Mouse (Mus musculus) gastrocnemius, adult 2 months (tissue): ENCODE data around the gene Mettl6. TPM values are rescaled to one million over a fixed set of nuclear protein-coding genes. Genes with fewer than 3 reads are reported as not detected.
A peak's percentile ranks its signal among the peaks of the same experiment; 100 is the strongest.

ENCODE experiments used
- DNase-seq: peaks from one replicate; pipeline ENCODE4 v3.0.0; 2022
- H3K27ac ChIP-seq: fragments of 200-600 bp; 2 replicates; pipeline ENCODE4 v1.8.1; 2022; ENCODE audit warnings: mild to moderate bottlenecking
- H3K4me3 ChIP-seq: fragments of 200-600 bp; 2 replicates; pipeline ENCODE4 v1.8.1; 2022; ENCODE audit warnings: mild to moderate bottlenecking, moderate library complexity
- CTCF ChIP-seq: fragments of 200-600 bp; IDR thresholded peaks from 2 replicates; pipeline ENCODE4 v1.8.1; 2022; ENCODE audit warnings: antibody characterized with exemption, mild to moderate bottlenecking, moderate library complexity
- intact Hi-C: fragments of 180-260 bp; cut with DNase I; formaldehyde crosslinking; loops from one replicate; pipeline ENCODE4 v1.15.1; 2025
- total RNA-seq, 2 experiments: library from RNA; stranded (reverse); gene quantifications; 2 replicates each; pipeline ENCODE4 v1.2.3; 2021

The Mettl6 gene
- total RNA-seq, 2 experiments from 2014 or later = 9.5 to 9.8 TPM

- TF ChIP-seq CTCF = no peak
- intact Hi-C loops = no loop called here
- no peak for DNase-seq
- Histone ChIP-seq H3K4me3 (no peak overlapping the region), H3K27ac (no peak overlapping the region)
These were observed 11.6 kb upstream of the Mettl6 start for GRCm38 (mm10) chr14:31506456-31506855.

- intact Hi-C loops = no loop called here
- peak; percentile 86 for DNase-seq
- peak overlapping the region; percentile 67 for H3K27ac ChIP-seq
- no peak overlapping the region for H3K4me3 ChIP-seq
- TF ChIP-seq CTCF = no peak
These were observed 8.6 kb upstream of the Mettl6 start for GRCm38 (mm10) chr14:31503406-31503805.

DNA sequence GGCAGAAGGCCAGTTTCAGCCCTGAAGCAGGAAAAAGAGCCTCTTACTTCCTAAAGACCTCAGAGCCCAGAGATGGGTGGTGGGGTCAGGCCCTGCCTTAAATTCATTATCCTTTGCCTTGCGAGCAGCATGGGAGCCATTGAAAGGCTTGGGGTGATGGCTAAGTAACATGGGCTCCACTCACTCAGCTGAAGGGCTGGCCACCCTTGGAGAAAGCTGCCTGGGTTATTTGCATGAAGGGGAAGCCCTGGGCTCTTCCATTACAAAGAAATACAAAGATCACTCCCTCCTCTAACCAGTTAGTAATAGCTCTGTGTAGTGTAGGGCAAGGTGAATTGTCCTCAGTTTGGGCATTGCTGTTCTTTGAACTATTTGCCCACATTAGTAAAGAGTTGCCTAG lies 4.7 kb upstream of the Mettl6 start:
- TF ChIP-seq CTCF = no peak
- DNase-seq = no peak
- no peak overlapping the region for H3K27ac ChIP-seq
- intact Hi-C loops = loop anchor here (10.0 kb wide), 2 partner anchors 245 to 585 kb away; partner anchors contain the start of genes Bap1, Dph3, Oxnad1 and Phf7
- no peak overlapping the region for H3K4me3 ChIP-seq

GRCm38 (mm10) chr14:31496241-31496646 lies 1.4 kb upstream of the Mettl6 start:
- DNase-seq = no peak
- no peak for TF ChIP-seq CTCF
- H3K27ac ChIP-seq = peak overlapping the region; percentile 92; the same call in 1 of the 2 replicates
- intact Hi-C loops = loop anchor here (10.0 kb wide), 2 partner anchors 241 to 589 kb away; partner anchors contain the start of genes Bap1, Dph3, Oxnad1 and Phf7
- peak overlapping the region; percentile 99 for H3K4me3 ChIP-seq

DNA sequence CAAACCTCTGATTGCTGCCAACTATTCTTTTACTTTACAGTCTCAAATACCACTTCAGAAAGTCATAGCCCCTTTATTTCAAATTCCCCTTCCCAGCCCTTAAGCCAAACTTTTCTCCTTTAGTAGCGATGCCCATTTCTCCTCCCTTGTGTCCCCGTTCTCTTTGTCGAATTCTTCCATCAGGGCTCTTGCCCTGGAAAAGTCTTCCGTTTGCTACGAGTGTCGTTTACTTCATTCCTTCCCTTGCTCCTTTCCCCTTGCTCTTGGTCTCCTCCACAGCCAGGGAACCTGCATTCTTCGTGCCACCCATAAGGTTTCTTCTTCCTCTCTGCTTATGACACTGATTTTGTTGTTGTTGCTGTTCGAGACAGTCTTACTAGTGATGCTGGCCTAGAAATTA lies 698 bp upstream of the Mettl6 start:
- no peak for TF ChIP-seq CTCF
- DNase-seq = no peak
- intact Hi-C loops = loop anchor here (10.0 kb wide), 2 partner anchors 241 to 589 kb away; partner anchors contain the start of genes Bap1, Dph3, Oxnad1 and Phf7
- H3K27ac ChIP-seq = peak overlapping the region; percentile 92
- H3K4me3 ChIP-seq = peak overlapping the region; percentile 99

DNA sequence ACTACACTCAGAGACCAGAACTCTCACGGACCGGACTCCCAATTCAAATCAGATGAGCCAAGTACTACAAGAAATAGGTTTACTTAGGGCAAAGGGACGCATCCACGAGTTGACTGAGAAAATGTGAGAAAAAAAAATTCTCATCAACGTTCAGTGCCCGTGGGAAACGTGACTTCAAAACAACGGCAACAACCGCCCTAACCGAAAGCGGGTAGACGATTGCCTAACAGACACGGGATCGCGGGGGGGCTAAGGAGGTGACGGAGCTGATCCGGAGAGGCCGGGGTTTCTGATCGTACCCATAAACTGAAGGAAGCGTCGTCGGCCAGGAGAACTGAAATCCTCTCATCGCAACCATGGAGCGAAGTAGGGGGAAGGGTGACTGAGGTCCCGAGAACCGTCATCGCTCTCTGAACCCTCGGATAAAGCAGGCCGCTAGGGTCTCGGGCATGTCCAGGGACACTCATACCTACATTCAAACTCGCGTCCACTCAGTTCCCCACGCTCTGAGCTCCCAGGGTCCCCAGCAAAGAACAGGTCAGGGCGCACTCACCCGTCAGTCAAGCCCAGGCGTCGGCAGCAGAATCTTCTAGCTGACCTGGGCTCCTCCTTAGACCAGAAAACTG lies 378 bp downstream of the Mettl6 start, which contains the start of gene Eaf1:
Gene Eaf1 (plus strand): TSS at position 51 of the 626 bp plus-strand sequence.
- TF ChIP-seq CTCF = no peak
- peak within 1 kb of the TSS; percentile 92 for H3K27ac ChIP-seq
- peak within 1 kb of the TSS; percentile 99 for H3K4me3 ChIP-seq
- intact Hi-C loops = loop anchor here (10.0 kb wide), 2 partner anchors 240 to 590 kb away; partner anchors contain the start of genes Bap1, Dph3, Oxnad1 and Phf7
- DNase-seq = peak; percentile 57

DNA sequence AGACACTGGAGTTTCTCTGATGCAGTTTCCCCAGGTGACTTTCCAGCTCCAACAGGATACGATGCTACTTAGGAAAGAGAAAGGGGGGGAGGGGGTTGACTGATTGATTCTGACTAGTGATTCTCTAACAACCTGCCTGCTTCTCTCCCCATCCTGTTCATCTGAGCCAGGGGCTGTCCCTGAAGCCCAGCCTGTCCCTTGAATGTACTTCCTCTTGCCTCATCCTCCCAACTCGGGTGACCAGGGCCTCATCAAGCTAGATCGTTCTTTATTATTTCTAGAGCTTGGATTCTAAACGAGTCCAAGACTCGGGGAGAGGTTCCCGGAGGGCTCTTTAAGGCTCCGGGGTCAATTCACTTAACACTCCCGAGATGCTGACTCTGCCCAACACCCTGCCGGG lies 939 bp downstream of the Mettl6 start:
- no peak for DNase-seq
- intact Hi-C loops = loop anchor here (10.0 kb wide), 2 partner anchors 239 to 591 kb away; partner anchors contain the start of genes Bap1, Dph3, Oxnad1 and Phf7
- Histone ChIP-seq H3K4me3 (peak overlapping the region; percentile 99), H3K27ac (peak overlapping the region; percentile 92)
- TF ChIP-seq CTCF = no peak

- no peak for DNase-seq
- intact Hi-C loops = no loop called here
- Histone ChIP-seq H3K27ac (no peak overlapping the region), H3K4me3 (no peak overlapping the region)
- no peak for TF ChIP-seq CTCF
These were observed 6.8 kb downstream of the Mettl6 start for GRCm38 (mm10) chr14:31488055-31488454.

DNA sequence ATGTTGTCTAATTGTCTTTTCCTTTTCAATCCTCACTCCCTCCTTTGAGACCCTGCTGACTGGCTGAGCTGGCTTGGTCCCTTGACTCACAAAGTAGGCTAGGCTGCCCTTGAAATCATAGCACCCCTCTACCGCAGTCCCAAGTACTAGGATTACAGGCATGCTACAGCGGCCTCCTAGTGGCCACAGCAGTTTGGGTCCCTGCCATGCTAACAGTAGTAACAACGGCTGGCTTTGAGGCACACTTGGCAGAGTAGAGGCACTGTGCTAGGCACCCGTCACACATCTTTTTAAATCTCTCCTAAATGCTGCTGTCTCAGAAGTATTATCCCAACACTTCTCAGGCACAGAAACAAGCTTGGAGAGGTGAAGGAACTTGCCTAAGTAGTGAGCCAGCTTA lies 8.4 kb downstream of the Mettl6 start:
- Histone ChIP-seq H3K27ac (no peak overlapping the region), H3K4me3 (no peak overlapping the region)
- intact Hi-C loops = no loop called here
- DNase-seq = peak; percentile 60
- TF ChIP-seq CTCF = peak; percentile 43

- H3K4me3 ChIP-seq = no peak overlapping the region
- intact Hi-C loops = no loop called here
- no peak for DNase-seq
- no peak overlapping the region for H3K27ac ChIP-seq
- TF ChIP-seq CTCF = no peak
These were observed 12.4 kb downstream of the Mettl6 start for GRCm38 (mm10) chr14:31482417-31482816.

DNA sequence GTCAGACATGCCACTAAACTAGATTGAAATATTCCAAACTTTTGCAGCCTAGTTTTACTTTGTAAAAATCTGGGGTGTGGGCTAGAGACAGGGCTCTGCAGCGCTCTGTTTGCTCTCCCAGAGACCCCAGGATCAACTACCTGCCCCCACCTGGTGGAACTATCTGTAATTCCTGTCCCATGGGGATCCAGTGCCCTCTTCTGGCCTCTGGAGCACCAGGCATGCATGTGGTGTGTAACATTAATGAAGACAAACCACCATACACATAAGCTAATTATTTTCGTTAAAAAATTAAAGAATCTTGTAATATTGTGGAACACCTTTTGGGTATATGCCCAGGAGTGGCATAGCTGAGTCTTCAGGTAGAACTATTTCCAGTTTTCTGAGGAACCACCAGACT lies 21.5 kb downstream of the Mettl6 start:
- Histone ChIP-seq H3K4me3 (no peak overlapping the region), H3K27ac (no peak overlapping the region)
- TF ChIP-seq CTCF = peak; percentile 8; the same call in 1 of the 2 replicates
- intact Hi-C loops = loop anchor here (2.0 kb wide), 2 partner anchors 86 to 108 kb away; no protein-coding TSS in a partner anchor
- DNase-seq = no peak

DNA sequence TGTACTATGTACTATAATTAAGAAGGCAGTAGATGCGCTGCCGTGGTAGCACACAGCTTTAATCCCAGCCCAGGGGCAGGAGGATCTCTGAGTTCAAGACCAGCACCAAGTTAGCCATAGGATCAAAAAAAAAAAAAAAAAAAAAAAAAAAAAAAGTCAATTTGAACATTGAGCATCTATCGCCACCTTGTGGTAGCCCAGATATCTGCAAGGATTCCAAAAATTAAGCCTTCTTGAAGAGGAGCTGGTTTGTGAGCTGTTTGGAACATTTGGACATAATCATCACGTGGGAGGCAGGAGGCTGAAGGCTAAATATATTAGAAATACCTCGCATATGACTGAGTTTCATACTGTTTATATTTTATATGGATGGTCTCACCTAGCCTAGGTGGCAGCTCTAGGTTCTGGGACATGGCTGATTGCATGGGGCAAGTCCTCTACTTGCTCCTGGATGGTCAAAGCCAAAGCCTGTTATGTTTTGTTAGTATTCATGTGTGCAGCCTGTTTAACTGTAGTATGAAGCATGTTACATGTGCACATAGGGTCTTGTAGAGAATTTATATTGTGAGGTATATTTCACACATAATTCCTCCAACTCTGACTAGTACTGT lies 22.3 kb downstream of the Mettl6 start:
- peak; percentile 78 for TF ChIP-seq CTCF
- intact Hi-C loops = loop anchor here (2.0 kb wide), 2 partner anchors 86 to 108 kb away; no protein-coding TSS in a partner anchor
- peak; percentile 52 for DNase-seq
- H3K4me3 ChIP-seq = no peak overlapping the region
- H3K27ac ChIP-seq = no peak overlapping the region

GRCm38 (mm10) chr14:31469711-31470110 lies 25.1 kb downstream of the Mettl6 start:
- TF ChIP-seq CTCF = peak; percentile 22; the same call in 1 of the 2 replicates
- Histone ChIP-seq H3K27ac (no peak overlapping the region), H3K4me3 (no peak overlapping the region)
- intact Hi-C loops = no loop called here
- no peak for DNase-seq
